7 mouse cellular contexts compared by ENCODE assay signal in genomic region chr5:24423129-24424003, GRCm38 (mm10). TPM values are rescaled to one million over a fixed set of nuclear protein-coding genes. Genes with fewer than 3 reads are reported as not detected.
DNase-seq lines count a peak whose midpoint lies in the region; ATAC-seq lines count a peak whose summit lies in the region.

Cdk5 (minus strand) TSS chr5:24423530.
Slc4a2 (plus strand) TSS chr5:24423837.

- peak within 1 kb of the TSS; percentile 86 for H3K4me2 ChIP-seq in intestine, embryonic 16.5 days (ENCODE audit: low read depth, low read length)
- H3K4me2 ChIP-seq in midbrain, embryonic 11.5 days, result peak within 1 kb of the TSS; percentile 79

- no peaks in the 10 kb centered on the region for H3K27me3 ChIP-seq in intestine, embryonic 16.5 days (replicated peaks; ENCODE audit: control insufficient read depth, insufficient read depth, low read length)
- H3K27me3 ChIP-seq in midbrain, embryonic 11.5 days (ENCODE audit: control insufficient read depth, insufficient read depth, low read length), result no peaks in the 10 kb centered on the region

- peak within 1 kb of the TSS; percentile 81 for H3K9ac ChIP-seq in intestine, embryonic 16.5 days (ENCODE audit: low read depth, low read length)
- H3K9ac ChIP-seq in midbrain, embryonic 11.5 days (ENCODE audit: low read length), result peak within 1 kb of the TSS; percentile 84

- H3K36me3 ChIP-seq in intestine, embryonic 16.5 days (ENCODE audit: control insufficient read depth, insufficient read depth, low read length), result no peaks in the 10 kb centered on the region
- H3K36me3 ChIP-seq in midbrain, embryonic 11.5 days (ENCODE audit: control insufficient read depth, insufficient read depth, low read length), result peaks cover 4% of the 10 kb centered on the region; the same call in 1 of the 2 replicates

- H3K27ac ChIP-seq in intestine, embryonic 16.5 days (ENCODE audit: low read length), result peak within 1 kb of the TSS; percentile 98
- peak within 1 kb of the TSS; percentile 72 for H3K27ac ChIP-seq in midbrain, embryonic 11.5 days (ENCODE audit: low read depth, low read length)

- H3K9me3 ChIP-seq in intestine, embryonic 16.5 days (ENCODE audit: control insufficient read depth, low read length), result no peaks in the 10 kb centered on the region
- H3K9me3 ChIP-seq in midbrain, embryonic 11.5 days (ENCODE audit: control insufficient read depth, low read length), result no peaks in the 10 kb centered on the region

- peak; percentile 99 for DNase-seq in adrenal gland, adult 8-10 months
- peak; percentile 97 for DNase-seq in embryo, embryonic 9.5 days (ENCODE audit: extremely low spot score)
- DNase-seq in gastrocnemius, postnatal 4 days (ENCODE audit: low spot score in 2 of 2), result peak; percentile 88 to 96
- DNase-seq in left cerebral cortex, postnatal 36 days (ENCODE audit: low spot score in 2 of 2), result peak; percentile 99 to 100
- DNase-seq in midbrain, embryonic 11.5 days (ENCODE audit: low spot score, missing footprints), result peak; percentile 100
- peak; percentile 99 for DNase-seq in skeletal muscle tissue, adult 2 months (ENCODE audit: low read depth, low spot score)

- intact Hi-C loops in left cerebral cortex, postnatal 36 days (cut with DNase I), result loop anchor here (1.0 kb wide), 1 partner anchor 25 kb away; no protein-coding TSS in a partner anchor

- peaks cover 27% of the 10 kb centered on the region for H3K4me1 ChIP-seq in intestine, embryonic 16.5 days (ENCODE audit: control insufficient read depth, insufficient read depth, low read length)
- peaks cover 45% of the 10 kb centered on the region for H3K4me1 ChIP-seq in midbrain, embryonic 11.5 days (ENCODE audit: control insufficient read depth, insufficient read depth, low read length)

- WGBS in intestine, embryonic 16.5 days, result under 1% methylated on average over 46 of the region's 46 CpGs
- under 1% methylated on average over 46 of the region's 46 CpGs for WGBS in midbrain, embryonic 11.5 days

- peak; percentile 89 for ATAC-seq in intestine, embryonic 16.5 days
- ATAC-seq in midbrain, embryonic 11.5 days (ENCODE audit: low FRiP score), result peak; percentile 93

- H3K4me3 ChIP-seq in intestine, embryonic 16.5 days (ENCODE audit: low read length), result peak within 1 kb of the TSS; percentile 76
- peak within 1 kb of the TSS; percentile 59 for H3K4me3 ChIP-seq in midbrain, embryonic 11.5 days (ENCODE audit: low read depth, low read length)

RNA-seq across cellular contexts. Expression of gene Cdk5, which starts in this region (rescaled TPM):
- 10 to 100 TPM; 43.2 to 66.8 (median 56.2) TPM for total RNA-seq in adrenal gland, adult 8-10 months (2022)
- total RNA-seq in gastrocnemius, postnatal 4 days (2021), result 10 to 100 TPM; 24.4 to 25.7 TPM
- polyA plus RNA-seq in intestine, embryonic 16.5 days (2015; fragmentation: Nextera tagmentation; extraction: Ambion mirVana), result 37.0 and 38.1 TPM in 2 replicates
- total RNA-seq in left cerebral cortex, postnatal 36 days (2021), result 100 to 1,000 TPM; 127 to 133 TPM
- polyA plus RNA-seq in midbrain, embryonic 11.5 days (2014; fragmentation: Nextera tagmentation; extraction: Ambion mirVana), result 52.8 and 58.1 TPM in 2 replicates

RNA-seq across cellular contexts. Expression of gene Slc4a2, which starts in this region (rescaled TPM):
- total RNA-seq in adrenal gland, adult 8-10 months (2022), result 10 to 100 TPM; 53.0 to 84.3 (median 65.6) TPM
- 10 to 100 TPM; 40.3 to 42.6 TPM for total RNA-seq in gastrocnemius, postnatal 4 days (2021)
- polyA plus RNA-seq in intestine, embryonic 16.5 days (2015; fragmentation: Nextera tagmentation; extraction: Ambion mirVana), result 52.7 and 59.2 TPM in 2 replicates
- 10 to 100 TPM; 36.5 to 38.6 TPM for total RNA-seq in left cerebral cortex, postnatal 36 days (2021)
- 16.7 and 21.5 TPM in 2 replicates for polyA plus RNA-seq in midbrain, embryonic 11.5 days (2014; fragmentation: Nextera tagmentation; extraction: Ambion mirVana)

Comparison
In these comparisons a context has a peak if more than half of its experiments do, and no peak if none do; other contexts are left out.
1. Peak in every context shown above with its lines: DNase-seq, ATAC-seq, H3K4me3 ChIP-seq and H3K27ac ChIP-seq.